Comparison of ENCODE assay signal across 25 mouse cellular contexts in the genomic region with DNA sequence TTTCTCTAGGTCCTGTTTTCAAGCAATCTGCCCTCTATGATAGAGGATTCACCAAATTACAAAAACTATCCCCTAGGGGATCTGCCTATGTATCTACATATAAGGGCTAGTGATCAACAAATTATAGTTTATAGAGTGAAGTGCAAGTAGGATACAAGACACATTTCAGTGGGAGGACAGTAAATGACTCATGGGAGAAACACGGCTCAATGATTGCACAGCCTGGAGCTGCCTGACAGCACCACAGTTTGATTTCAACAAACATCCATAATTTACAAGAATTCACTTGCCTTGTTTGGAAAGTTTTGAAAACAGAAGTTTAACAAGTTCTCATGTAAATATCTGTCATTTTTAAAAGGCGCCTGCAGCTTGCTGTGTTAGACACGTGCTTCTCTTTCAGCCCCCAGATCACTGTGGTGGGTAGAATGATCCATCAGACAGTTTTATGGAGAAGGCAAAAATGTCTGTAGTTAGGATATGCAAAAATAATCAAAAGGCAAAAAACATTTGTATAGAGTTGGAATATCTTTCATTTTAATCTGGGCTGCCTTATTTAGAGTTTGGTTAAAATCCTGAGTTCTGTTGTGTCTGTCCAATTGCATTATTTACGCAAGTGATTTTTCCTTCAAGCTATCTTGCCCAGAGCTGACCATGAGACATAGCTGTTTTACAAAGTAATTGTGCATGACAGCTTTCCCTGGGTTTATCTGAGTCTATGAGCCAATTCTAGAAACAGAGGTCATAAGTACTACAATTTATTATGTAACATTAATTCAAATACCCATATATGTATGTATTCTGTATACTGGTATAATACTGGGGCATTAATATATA.
DNase-seq lines count a peak whose midpoint lies in the region; ATAC-seq and TF ChIP-seq lines count a peak whose summit lies in the region.
"Had no signal": no experiment of that assay in that cellular context is flagged by ENCODE, and none has a peak within 500 bp of the region (broad histone marks: within the 10 kb centered on the region; RNA-seq: fewer than 3 reads in every experiment).

No protein-coding gene starts in this region.

- no peak overlapping the region for H3ac ChIP-seq in myocyte (ENCODE audit: control insufficient read depth, insufficient read length)

- no peak overlapping the region for H3K4me3 ChIP-seq in lung, embryonic 15.5 days
- H3K4me3 ChIP-seq in lung, adult 2 months (replicated peaks; ENCODE audit: extremely low read depth, low read depth, low read length), result no peak overlapping the region
- H3K4me3 ChIP-seq in myocyte, result no peak overlapping the region
- H3K4me3 ChIP-seq: forebrain, embryonic 12.5 days; heart, embryonic 12.5 days; hindbrain, embryonic 12.5 days; limb, embryonic 13.5 days; liver, embryonic 12.5 days; midbrain, embryonic 15.5 days had no signal

- no peaks in the 10 kb centered on the region for H3K79me2 ChIP-seq in myocyte (ENCODE audit: control insufficient read depth, insufficient read depth)

- no peak for TF ChIP-seq POLR2A in lung, adult 2 months (IDR thresholded peaks at IDR 0.05; ENCODE audit: borderline replicate concordance, extremely low read depth, low read depth, low read length)
- TF ChIP-seq POLR2A in myocyte (IDR thresholded peaks at IDR 0.05; ENCODE audit: insufficient read length, low read depth), result no peak

- no peak overlapping the region for H3K9ac ChIP-seq in lung, embryonic 15.5 days
- H3K9ac ChIP-seq: forebrain, embryonic 12.5 days; heart, embryonic 12.5 days; hindbrain, embryonic 12.5 days; limb, embryonic 13.5 days; liver, embryonic 12.5 days; midbrain, embryonic 15.5 days had no signal

- TF ChIP-seq CTCF in lung, adult 2 months (IDR thresholded peaks at IDR 0.05; ENCODE audit: insufficient read depth, low read length), result no peak

- peak; percentile 78 for ATAC-seq in frontal cortex, adult (ENCODE audit: low TSS enrichment)
- ATAC-seq in lung, embryonic 15.5 days (ENCODE audit: borderline replicate concordance, extremely low read depth, low FRiP score, low TSS enrichment), result peak; percentile 89; the same call in 1 of the 2 replicates
- ATAC-seq: activated CD4-positive, CD25-positive, alpha-beta regulatory T cell, adult 4 months; liver, embryonic 12.5 days; midbrain, embryonic 15.5 days had no signal

- no peaks in the 10 kb centered on the region for H3K9me3 ChIP-seq in lung, embryonic 15.5 days
- H3K9me3 ChIP-seq: forebrain, embryonic 12.5 days; heart, embryonic 12.5 days; hindbrain, embryonic 12.5 days; limb, embryonic 13.5 days; liver, embryonic 12.5 days; midbrain, embryonic 15.5 days had no signal

- no peaks in the 10 kb centered on the region for H3K27me3 ChIP-seq in lung, embryonic 15.5 days
- H3K27me3 ChIP-seq in myocyte (ENCODE audit: control insufficient read depth, insufficient read depth, insufficient read length), result no peaks in the 10 kb centered on the region
- H3K27me3 ChIP-seq: forebrain, embryonic 12.5 days; heart, embryonic 12.5 days; hindbrain, embryonic 12.5 days; limb, embryonic 13.5 days; liver, embryonic 12.5 days; midbrain, embryonic 15.5 days had no signal

- 58% methylated on average over 4 of the region's 4 CpGs for WGBS in lung, embryonic 15.5 days
- 69% methylated on average over 4 of the region's 4 CpGs for WGBS in lung, adult 2 months

- no peak overlapping the region for H3K4me2 ChIP-seq in lung, embryonic 15.5 days
- peak overlapping the region; percentile 18 for H3K4me2 ChIP-seq in myocyte (ENCODE audit: low read depth)
- H3K4me2 ChIP-seq: forebrain, embryonic 12.5 days; heart, embryonic 12.5 days; hindbrain, embryonic 12.5 days; limb, embryonic 13.5 days; liver, embryonic 12.5 days; midbrain, embryonic 15.5 days had no signal

- H3K4me1 ChIP-seq in lung, embryonic 15.5 days, result no peaks in the 10 kb centered on the region
- no peaks in the 10 kb centered on the region for H3K4me1 ChIP-seq in lung, adult 2 months (ENCODE audit: control insufficient read depth, insufficient read depth, low read length)
- H3K4me1 ChIP-seq: forebrain, embryonic 12.5 days; heart, embryonic 12.5 days; hindbrain, embryonic 12.5 days; limb, embryonic 13.5 days; liver, embryonic 12.5 days; midbrain, embryonic 15.5 days had no signal

- H3K27ac ChIP-seq in lung, embryonic 15.5 days, result no peak overlapping the region
- H3K27ac ChIP-seq: forebrain, embryonic 12.5 days; hindbrain, embryonic 12.5 days; limb, embryonic 13.5 days; liver, embryonic 12.5 days; midbrain, embryonic 15.5 days had no signal

- no peak for DNase-seq in frontal cortex, postnatal 14 days (ENCODE audit: low spot score in 2 of 2)
- DNase-seq in lung, adult 2 months, result no peak
- peak; percentile 83 for DNase-seq in Muller cell, postnatal 12 days (ENCODE audit: inconsistent ontology term)
- no peak for DNase-seq in gastrocnemius, adult 18-20 months (ENCODE audit: low spot score)
- DNase-seq: adrenal gland, postnatal 10 days; cerebellum, adult 8-10 months; cerebellum, postnatal 36 days; gastrocnemius, postnatal 14 days; heart, adult 11 months; heart, postnatal 14 days; kidney, adult 2 months; kidney, postnatal 10 days; lung, postnatal 36 days; thymus, adult 18-20 months; thymus, postnatal 36 days had no signal

- no peaks in the 10 kb centered on the region for H3K36me3 ChIP-seq in lung, embryonic 15.5 days
- no peaks in the 10 kb centered on the region for H3K36me3 ChIP-seq in myocyte (ENCODE audit: control insufficient read depth, insufficient read depth)
- H3K36me3 ChIP-seq: forebrain, embryonic 12.5 days; heart, embryonic 12.5 days; hindbrain, embryonic 12.5 days; limb, embryonic 13.5 days; liver, embryonic 12.5 days; midbrain, embryonic 15.5 days had no signal

TF ChIP-seq in myocyte, 11 proteins besides CTCF, POLR2A, EP300 and RAD21:
- no peak for TF ChIP-seq TCF12 (IDR thresholded peaks at IDR 0.05; ENCODE audit: insufficient read depth, poor library complexity, severe bottlenecking)
- TF ChIP-seq MYOD1 (IDR thresholded peaks at IDR 0.05; ENCODE audit: control insufficient read depth in 1 of 3, insufficient read length in 2 of 3, low read depth in 2 of 3), result no peak
- TF ChIP-seq REST (IDR thresholded peaks at IDR 0.05; ENCODE audit: insufficient read depth, insufficient read length), result no peak
- TF ChIP-seq SRF (IDR thresholded peaks at IDR 0.05; ENCODE audit: control insufficient read depth, insufficient read length, low read depth), result no peak
- TF ChIP-seq MAX (IDR thresholded peaks at IDR 0.05; ENCODE audit: low read depth), result no peak
- no peak for TF ChIP-seq CEBPB (IDR thresholded peaks at IDR 0.05; ENCODE audit: insufficient read depth, poor library complexity, severe bottlenecking)
- no peak for TF ChIP-seq POLR2AphosphoS2 (IDR thresholded peaks at IDR 0.05; ENCODE audit: insufficient read length, low read depth)
- TF ChIP-seq USF1 (IDR thresholded peaks at IDR 0.05; ENCODE audit: low read depth), result no peak
- no peak for TF ChIP-seq MYOG (IDR thresholded peaks at IDR 0.05; ENCODE audit: control insufficient read depth in 1 of 3, insufficient read depth in 1 of 3, insufficient read length in 2 of 3, low read depth in 2 of 3)
- no peak for TF ChIP-seq E2F4 (IDR thresholded peaks at IDR 0.05; ENCODE audit: insufficient read depth)
- TF ChIP-seq TCF3 (IDR thresholded peaks at IDR 0.05; ENCODE audit: insufficient read length, low read depth), result no peak
